Mouse (Mus musculus): ENCODE data around the gene Dpagt1. TPM values are rescaled to one million over a fixed set of nuclear protein-coding genes. Genes with fewer than 3 reads are reported as not detected.
"Not testable (repeated sequence)": the region's sequence is repeated elsewhere in the genome, so short reads cannot be mapped to it uniquely, and the experiment has no call there.

The Dpagt1 gene
- total and polyA plus RNA-seq, 3 experiments, result 14.9 to 43.5 TPM; not detected in 1

DNA sequence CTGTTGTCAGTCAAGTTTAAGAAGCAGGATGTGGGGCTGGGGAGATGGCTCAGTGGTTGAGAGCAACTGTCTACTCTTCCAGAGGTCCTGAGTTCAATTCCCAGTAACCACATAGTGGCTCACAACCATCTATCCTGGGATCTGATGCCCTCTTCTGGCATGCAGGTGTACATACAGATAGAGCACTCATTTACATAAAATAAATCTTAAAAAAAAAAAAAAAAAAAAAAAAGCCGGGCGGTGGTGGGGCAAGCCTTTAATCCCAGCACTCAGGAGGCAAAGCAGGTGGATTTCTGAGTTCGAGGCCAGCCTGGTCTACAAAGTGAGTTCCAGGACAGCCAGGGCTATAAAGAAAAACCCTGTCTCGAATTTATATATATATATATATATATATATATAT is 2.2 kb upstream of the Dpagt1 start:
- not testable (repeated sequence) for H3K27me3 ChIP-seq (ENCODE audit: control insufficient read depth in 1 of 2, insufficient read depth in 2 of 2, low read length in 2 of 2); H3K27ac ChIP-seq (ENCODE audit: control insufficient read depth, low read depth, low read length); H3K9ac ChIP-seq (ENCODE audit: control insufficient read depth, low read depth, low read length, poor library complexity, severe bottlenecking); H3K4me3 ChIP-seq (ENCODE audit: control insufficient read depth in 1 of 2, insufficient read depth in 1 of 2, low read depth in 2 of 2, low read length in 2 of 2); H3K36me3 ChIP-seq (ENCODE audit: control insufficient read depth in 1 of 2, insufficient read depth in 2 of 2, low read length in 2 of 2); H3K9me3 ChIP-seq (replicated peaks; ENCODE audit: insufficient read depth, low read length)
- DNase-seq (ENCODE audit: low read depth, low spot score), result peak; percentile 28
- TF ChIP-seq ZNF384 (IDR thresholded peaks at IDR 0.05; ENCODE audit: low read depth, low read length) (peak; percentile 89), RAD21 (IDR thresholded peaks at IDR 0.05; ENCODE audit: low read depth, low read length) (peak; percentile 20), CTCF (IDR thresholded peaks at IDR 0.05 in 2 of 3, conservative IDR thresholded peaks at IDR 0.05 in 1 of 3; ENCODE audit: control insufficient read depth in 1 of 3, insufficient read depth in 1 of 3, low read depth in 2 of 3, low read length in 3 of 3, poor library complexity in 1 of 3, severe bottlenecking in 1 of 3) (peak in 2 of 3 experiments; percentile 10 to 27; a peak in 1 of 6 replicates), SMC3 (IDR thresholded peaks at IDR 0.05; ENCODE audit: low read depth, low read length) (0 out of 2 replicates have a peak, but pooled peaks have one; percentile 15)
- Histone ChIP-seq H3K4me1 (ENCODE audit: control insufficient read depth in 1 of 2, insufficient read depth in 2 of 2, low read length in 2 of 2) (peaks cover 10 to 16% of the 10 kb centered on the region in 2 experiments), H3K79me2 (ENCODE audit: control insufficient read depth, insufficient read depth, low read length, poor library complexity) (peaks cover 19% of the 10 kb centered on the region; the same call in 1 of the 2 replicates)

GRCm38 (mm10) chr9:44324147-44324546 is 1.7 kb upstream of the Dpagt1 start:
- Histone ChIP-seq H3K4me1 (ENCODE audit: control insufficient read depth in 1 of 2, insufficient read depth in 2 of 2, low read length in 2 of 2) (peaks cover 7 to 12% of the 10 kb centered on the region in 2 experiments; a peak in 3 of 4 replicates), H3K27me3 (ENCODE audit: control insufficient read depth in 1 of 2, insufficient read depth in 2 of 2, low read length in 2 of 2) (no peaks in the 10 kb centered on the region), H3K9ac (ENCODE audit: control insufficient read depth, low read depth, low read length, poor library complexity, severe bottlenecking) (no peak overlapping the region), H3K79me2 (ENCODE audit: control insufficient read depth, insufficient read depth, low read length, poor library complexity) (peaks cover 19% of the 10 kb centered on the region; the same call in 1 of the 2 replicates), H3K36me3 (ENCODE audit: control insufficient read depth in 1 of 2, insufficient read depth in 2 of 2, low read length in 2 of 2) (peaks cover 0 to 8% of the 10 kb centered on the region in 2 experiments; a peak in 2 of 4 replicates), H3K9me3 (replicated peaks; ENCODE audit: insufficient read depth, low read length) (no peaks in the 10 kb centered on the region), H3K27ac (ENCODE audit: control insufficient read depth, low read depth, low read length) (no peak overlapping the region), H3K4me3 (ENCODE audit: control insufficient read depth in 1 of 2, insufficient read depth in 1 of 2, low read depth in 2 of 2, low read length in 2 of 2) (no peak overlapping the region)
- TF ChIP-seq MAFK (IDR thresholded peaks at IDR 0.05; ENCODE audit: borderline replicate concordance, low read depth, low read length) (no peak), GATA1 (IDR thresholded peaks at IDR 0.05; ENCODE audit: low read depth, low read length) (no peak), UBTF (IDR thresholded peaks at IDR 0.05; ENCODE audit: borderline replicate concordance, insufficient read depth, low read depth, low read length) (no peak), SIN3A (IDR thresholded peaks at IDR 0.05; ENCODE audit: low read length) (no peak), EP300 (IDR thresholded peaks at IDR 0.05; ENCODE audit: low read depth in 1 of 2, low read length in 2 of 2) (no peak), E2F4 (IDR thresholded peaks at IDR 0.05; ENCODE audit: borderline replicate concordance, low read depth, low read length) (no peak), MAZ (IDR thresholded peaks at IDR 0.05; ENCODE audit: low read depth, low read length) (no peak), TAL1 (IDR thresholded peaks at IDR 0.05; ENCODE audit: low read length) (no peak), GABPA (IDR thresholded peaks at IDR 0.05; ENCODE audit: low read depth, low read length) (no peak), MXI1 (IDR thresholded peaks at IDR 0.05; ENCODE audit: low read depth, low read length) (no peak), ELF1 (IDR thresholded peaks at IDR 0.05; ENCODE audit: low read depth, low read length) (no peak)
- no peak for DNase-seq (ENCODE audit: low read depth, low spot score)
